Mouse (Mus musculus): ENCODE measurements around the gene Hoxc5. TPM values are rescaled to one million over a fixed set of nuclear protein-coding genes. Genes with fewer than 3 reads are reported as not detected.

Gene Hoxc5
- polyA plus RNA-seq, 2 experiments: 0.06 TPM; not detected in 1

DNA sequence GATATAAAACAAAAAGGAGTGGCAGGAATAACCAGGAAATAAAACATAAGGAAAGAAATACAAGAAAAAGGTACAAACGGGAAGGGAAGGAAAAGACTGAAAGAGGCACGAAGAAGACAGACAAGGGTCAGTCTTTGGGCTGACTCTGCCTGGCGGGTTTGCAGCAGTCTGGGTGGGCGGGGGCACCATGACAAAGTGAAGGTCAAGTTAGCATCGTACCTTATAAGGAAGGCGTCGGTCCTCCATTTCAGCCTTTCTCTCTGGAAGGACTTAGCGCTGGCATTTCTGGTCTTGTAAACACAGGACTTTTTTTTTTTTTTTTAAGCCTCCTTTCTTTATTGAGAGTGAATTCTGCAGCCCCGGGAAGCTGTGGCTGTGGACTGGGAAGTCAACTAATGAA lies 20.0 kb upstream of the Hoxc5 start:
- WGBS (ENCODE audit: insufficient replicate concordance): 3% methylated on average over 9 of the region's 9 CpGs
- no peak overlapping the region for H3K4me3 ChIP-seq (ENCODE audit: insufficient read depth in 1 of 2, low read depth in 2 of 2, low read length in 2 of 2)
- H3K27ac ChIP-seq: no peak overlapping the region
- ATAC-seq (ENCODE audit: insufficient read depth) (no peak), DNase-seq (ENCODE audit: low read depth in 3 of 3, low spot score in 3 of 3) (no peak)
- H3K27me3 ChIP-seq (ENCODE audit: control insufficient read depth, insufficient read depth, low read length): peaks cover 98% of the 10 kb centered on the region
- TF ChIP-seq EP300 (IDR thresholded peaks at IDR 0.05; ENCODE audit: low read depth) (no peak), CTCF (IDR thresholded peaks at IDR 0.05; ENCODE audit: low read depth) (no peak)
- H3K4me2 ChIP-seq (ENCODE audit: low read depth): no peak overlapping the region
- no peaks in the 10 kb centered on the region for H3K9me3 ChIP-seq (ENCODE audit: control insufficient read depth, low read length)
- no peak overlapping the region for H3K9ac ChIP-seq (replicated peaks)
- H3K36me3 ChIP-seq (replicated peaks; ENCODE audit: control insufficient read depth, insufficient read depth, low read depth): no peaks in the 10 kb centered on the region
- no peaks in the 10 kb centered on the region for H3K4me1 ChIP-seq (replicated peaks; ENCODE audit: control insufficient read depth in 2 of 2, insufficient read depth in 2 of 2, low read length in 1 of 2)

- Histone ChIP-seq H3K4me3 (ENCODE audit: insufficient read depth in 1 of 2, low read depth in 2 of 2, low read length in 2 of 2) (no peak overlapping the region), H3K9ac (replicated peaks) (no peak overlapping the region), H3K4me1 (replicated peaks; ENCODE audit: control insufficient read depth in 2 of 2, insufficient read depth in 2 of 2, low read length in 1 of 2) (no peaks in the 10 kb centered on the region), H3K27ac (no peak overlapping the region), H3K27me3 (ENCODE audit: control insufficient read depth, insufficient read depth, low read length) (peaks cover 98% of the 10 kb centered on the region), H3K9me3 (ENCODE audit: control insufficient read depth, low read length) (no peaks in the 10 kb centered on the region), H3K4me2 (ENCODE audit: low read depth) (no peak overlapping the region), H3K36me3 (replicated peaks; ENCODE audit: control insufficient read depth, insufficient read depth, low read depth) (no peaks in the 10 kb centered on the region)
- WGBS (ENCODE audit: insufficient replicate concordance): 10% methylated on average over 2 of the region's 2 CpGs
- DNase-seq (ENCODE audit: low read depth in 3 of 3, low spot score in 3 of 3): no peak
- ATAC-seq (ENCODE audit: insufficient read depth): no peak
- TF ChIP-seq CTCF (IDR thresholded peaks at IDR 0.05; ENCODE audit: low read depth): no peak
- TF ChIP-seq EP300 (IDR thresholded peaks at IDR 0.05; ENCODE audit: low read depth): no peak
These were observed 18.4 kb upstream of the Hoxc5 start for GRCm38 (mm10) chr15:102948842-102949241.

DNA sequence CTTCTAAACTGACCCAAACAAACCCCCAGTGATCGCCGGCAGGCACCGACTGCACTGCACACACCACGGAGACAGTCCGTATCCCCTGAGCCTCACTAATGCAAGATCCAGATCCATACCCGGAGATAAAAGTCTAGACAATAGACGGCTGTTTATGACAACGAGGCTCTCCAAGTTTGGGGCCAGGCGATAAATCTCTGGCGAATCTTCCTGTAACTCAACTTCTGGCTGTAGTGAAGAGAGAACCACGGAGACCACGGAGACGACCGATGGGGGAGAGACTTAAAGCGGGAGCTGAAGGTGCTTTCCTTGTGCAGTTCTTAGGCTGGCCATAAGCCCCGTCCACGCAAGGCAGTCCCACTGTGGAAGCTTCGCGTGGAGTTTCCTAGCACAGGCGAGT lies 17.5 kb upstream of the Hoxc5 start:
- H3K4me3 ChIP-seq (ENCODE audit: insufficient read depth in 1 of 2, low read depth in 2 of 2, low read length in 2 of 2): no peak overlapping the region
- TF ChIP-seq CTCF (IDR thresholded peaks at IDR 0.05; ENCODE audit: low read depth) (no peak), EP300 (IDR thresholded peaks at IDR 0.05; ENCODE audit: low read depth) (no peak)
- no peaks in the 10 kb centered on the region for H3K4me1 ChIP-seq (replicated peaks; ENCODE audit: control insufficient read depth in 2 of 2, insufficient read depth in 2 of 2, low read length in 1 of 2)
- no peak overlapping the region for H3K4me2 ChIP-seq (ENCODE audit: low read depth)
- DNase-seq (ENCODE audit: low read depth in 3 of 3, low spot score in 3 of 3) (no peak), ATAC-seq (ENCODE audit: insufficient read depth) (no peak)
- H3K9me3 ChIP-seq (ENCODE audit: control insufficient read depth, low read length): no peaks in the 10 kb centered on the region
- WGBS (ENCODE audit: insufficient replicate concordance): 2% methylated on average over 20 of the region's 20 CpGs
- H3K27me3 ChIP-seq (ENCODE audit: control insufficient read depth, insufficient read depth, low read length): peaks cover 98% of the 10 kb centered on the region
- no peak overlapping the region for H3K27ac ChIP-seq
- no peaks in the 10 kb centered on the region for H3K36me3 ChIP-seq (replicated peaks; ENCODE audit: control insufficient read depth, insufficient read depth, low read depth)
- no peak overlapping the region for H3K9ac ChIP-seq (replicated peaks)

- no peak for TF ChIP-seq EP300 (IDR thresholded peaks at IDR 0.05; ENCODE audit: low read depth)
- 2% methylated on average over 2 of the region's 2 CpGs for WGBS (ENCODE audit: insufficient replicate concordance)
- Histone ChIP-seq H3K4me2 (ENCODE audit: low read depth) (no peak overlapping the region), H3K4me1 (replicated peaks; ENCODE audit: control insufficient read depth in 2 of 2, insufficient read depth in 2 of 2, low read length in 1 of 2) (no peaks in the 10 kb centered on the region), H3K9me3 (ENCODE audit: control insufficient read depth, low read length) (no peaks in the 10 kb centered on the region), H3K27me3 (ENCODE audit: control insufficient read depth, insufficient read depth, low read length) (peaks cover 98% of the 10 kb centered on the region), H3K27ac (no peak overlapping the region), H3K4me3 (ENCODE audit: insufficient read depth in 1 of 2, low read depth in 2 of 2, low read length in 2 of 2) (no peak overlapping the region), H3K9ac (replicated peaks) (no peak overlapping the region), H3K36me3 (replicated peaks; ENCODE audit: control insufficient read depth, insufficient read depth, low read depth) (no peaks in the 10 kb centered on the region)
- no peak for ATAC-seq (ENCODE audit: insufficient read depth)
- DNase-seq (ENCODE audit: low read depth in 3 of 3, low spot score in 3 of 3): no peak
These were observed 16.4 kb upstream of the Hoxc5 start for GRCm38 (mm10) chr15:102950877-102951276.

DNA sequence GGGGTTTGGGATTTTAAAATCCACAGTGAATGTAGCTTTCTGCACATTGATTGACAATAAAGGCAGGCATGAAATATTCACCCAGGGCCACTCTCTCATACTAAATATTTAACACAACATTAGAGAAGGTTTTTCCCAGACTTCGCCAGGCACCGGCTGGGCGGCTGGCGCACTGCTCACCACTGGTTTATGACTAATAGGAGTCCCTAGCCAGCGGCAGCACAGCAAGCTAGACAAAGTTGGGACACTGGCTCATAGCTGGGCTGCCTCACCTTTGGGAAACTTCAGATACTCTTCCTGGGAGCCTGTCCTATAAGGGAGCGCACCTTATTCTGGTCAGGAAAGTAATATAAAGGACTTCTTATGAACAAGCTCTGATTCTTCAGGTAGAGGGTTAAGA lies 13.7 kb upstream of the Hoxc5 start:
- TF ChIP-seq CTCF (IDR thresholded peaks at IDR 0.05; ENCODE audit: low read depth) (no peak), EP300 (IDR thresholded peaks at IDR 0.05; ENCODE audit: low read depth) (no peak)
- no peak for DNase-seq (ENCODE audit: low read depth in 3 of 3, low spot score in 3 of 3)
- no peak for ATAC-seq (ENCODE audit: insufficient read depth)
- Histone ChIP-seq H3K4me3 (ENCODE audit: insufficient read depth in 1 of 2, low read depth in 2 of 2, low read length in 2 of 2) (no peak overlapping the region), H3K36me3 (replicated peaks; ENCODE audit: control insufficient read depth, insufficient read depth, low read depth) (no peaks in the 10 kb centered on the region), H3K27me3 (ENCODE audit: control insufficient read depth, insufficient read depth, low read length) (peaks cover 99% of the 10 kb centered on the region), H3K9me3 (ENCODE audit: control insufficient read depth, low read length) (no peaks in the 10 kb centered on the region), H3K9ac (replicated peaks) (no peak overlapping the region), H3K4me2 (ENCODE audit: low read depth) (no peak overlapping the region), H3K4me1 (replicated peaks; ENCODE audit: control insufficient read depth in 2 of 2, insufficient read depth in 2 of 2, low read length in 1 of 2) (no peaks in the 10 kb centered on the region), H3K27ac (no peak overlapping the region)
- WGBS (ENCODE audit: insufficient replicate concordance): 7% methylated on average over 6 of the region's 6 CpGs
